Mouse (Mus musculus): ENCODE data around the gene Gm17606.

GRCm38 (mm10) chr14:54631240-54631599 lies 9.5 kb upstream of the Gm17606 start:
- TF ChIP-seq CTCF (conservative IDR thresholded peaks at IDR 0.05; ENCODE audit: low read length): no peak
- no peak for TF ChIP-seq POU5F1 (IDR thresholded peaks at IDR 0.05; ENCODE audit: borderline replicate concordance, low read length)

Measured in E14TG2a.4 (cell line).